Mouse (Mus musculus): ENCODE data around the gene Lin28b. TPM values are rescaled to one million over a fixed set of nuclear protein-coding genes. Genes with fewer than 3 reads are reported as not detected.

Gene Lin28b
- polyA plus RNA-seq, 1 experiment from 2014 or later = 7.3 TPM

Other genes starting within 250 kb of the Lin28b start
- gene Bves, start 150.6 kb downstream of the Lin28b start, polyA plus RNA-seq (2014; fragmentation: Nextera tagmentation; extraction: Ambion mirVana) = 48.6 and 55.3 TPM in 2 replicates
- gene Hace1, start 91.4 kb upstream of the Lin28b start, polyA plus RNA-seq (2014; fragmentation: Nextera tagmentation; extraction: Ambion mirVana) = 19.5 and 22.5 TPM in 2 replicates

All from heart, embryonic 11.5 days (tissue).